In genomic region chr8:45593711-45594110, GRCm38 (mm10) we compare ENCODE assay signal across 25 mouse cellular contexts.
DNase-seq lines count a peak whose midpoint lies in the region; ATAC-seq lines count a peak whose summit lies in the region.
"Had no signal": no experiment of that assay in that cellular context is flagged by ENCODE, and none has a peak within 500 bp of the region (broad histone marks: within the 10 kb centered on the region; RNA-seq: fewer than 3 reads in every experiment).

No protein-coding gene starts in this region.

- 81% methylated on average over 5 of the region's 5 CpGs for whole genome bisulfite sequencing in hindbrain, embryonic 12.5 days

- no peak for ATAC-seq in hindbrain, embryonic 12.5 days (ENCODE audit: low FRiP score)
- no peak for ATAC-seq in monocyte, adult 5-6 weeks (replicated peaks; ENCODE audit: insufficient number of reproducible peaks, low FRiP score, low TSS enrichment, poor library complexity, severe bottlenecking)
- ATAC-seq: forebrain, embryonic 13.5 days; intestine, embryonic 15.5 days had no signal

- intact Hi-C loops in left cerebral cortex, postnatal 14 days (cut with DNase I), result no loop called here

- H3K4me1 ChIP-seq in hindbrain, embryonic 12.5 days, result no peaks in the 10 kb centered on the region
- H3K4me1 ChIP-seq: embryonic facial prominence, embryonic 12.5 days; forebrain, embryonic 13.5 days; megakaryocyte, embryonic 14.5 days; stomach, embryonic 15.5 days had no signal

- H3K9me3 ChIP-seq in hindbrain, embryonic 12.5 days (replicated peaks), result no peaks in the 10 kb centered on the region
- H3K9me3 ChIP-seq: embryonic facial prominence, embryonic 12.5 days; forebrain, embryonic 13.5 days; hindbrain, embryonic 15.5 days; intestine, embryonic 15.5 days; neural tube, embryonic 15.5 days; stomach, embryonic 15.5 days had no signal

- no peak overlapping the region for H3K9ac ChIP-seq in hindbrain, embryonic 12.5 days
- H3K9ac ChIP-seq: embryonic facial prominence, embryonic 12.5 days; forebrain, embryonic 13.5 days; hindbrain, embryonic 15.5 days; intestine, embryonic 15.5 days; neural tube, embryonic 15.5 days; stomach, embryonic 15.5 days had no signal

- no peak overlapping the region for H3K4me3 ChIP-seq in hindbrain, embryonic 12.5 days
- H3K4me3 ChIP-seq: embryonic facial prominence, embryonic 12.5 days; erythroblast, embryonic 14.5 days; forebrain, embryonic 13.5 days; gastrocnemius, adult 2 months; hindbrain, embryonic 15.5 days; intestine, embryonic 15.5 days; megakaryocyte, embryonic 14.5 days; myocyte; neural tube, embryonic 15.5 days; stomach, embryonic 15.5 days had no signal

- DNase-seq in right cerebral cortex, adult 18-20 months, result peak; percentile 90
- no peak for DNase-seq in right cerebral cortex, postnatal 4 days
- peak; percentile 39 to 46 for DNase-seq in frontal cortex, postnatal 25 days (ENCODE audit: low spot score in 2 of 2)
- peak; percentile 69 to 74 for DNase-seq in left cerebral cortex, postnatal 14 days (ENCODE audit: low spot score in 2 of 2)
- no peak for DNase-seq in spleen, postnatal 14 days (ENCODE audit: low spot score in 2 of 2)
- DNase-seq: adrenal gland, adult 8-10 months; cerebellum, adult 9-11 months; gastrocnemius, adult 2 months; heart, adult 18-20 months; heart, postnatal 36 days; kidney, postnatal 36 days; lung, adult 2 months; midbrain, embryonic 14.5 days had no signal

- no peak overlapping the region for H3K4me2 ChIP-seq in hindbrain, embryonic 12.5 days (replicated peaks)
- H3K4me2 ChIP-seq: embryonic facial prominence, embryonic 12.5 days; forebrain, embryonic 13.5 days; hindbrain, embryonic 15.5 days; intestine, embryonic 15.5 days; liver, embryonic 11.5 days; neural tube, embryonic 15.5 days; stomach, embryonic 15.5 days had no signal

- no peaks in the 10 kb centered on the region for H3K36me3 ChIP-seq in hindbrain, embryonic 12.5 days
- H3K36me3 ChIP-seq: embryonic facial prominence, embryonic 12.5 days; hindbrain, embryonic 15.5 days; intestine, embryonic 15.5 days; neural tube, embryonic 15.5 days; stomach, embryonic 15.5 days had no signal

- H3K27ac ChIP-seq in hindbrain, embryonic 12.5 days, result no peak overlapping the region
- H3K27ac ChIP-seq: embryonic facial prominence, embryonic 12.5 days; forebrain, embryonic 13.5 days; gastrocnemius, adult 2 months; hindbrain, embryonic 15.5 days; intestine, embryonic 15.5 days; neural tube, embryonic 15.5 days; stomach, embryonic 15.5 days had no signal

- no peaks in the 10 kb centered on the region for H3K27me3 ChIP-seq in hindbrain, embryonic 12.5 days
- H3K27me3 ChIP-seq: embryonic facial prominence, embryonic 12.5 days; forebrain, embryonic 13.5 days; hindbrain, embryonic 15.5 days; intestine, embryonic 15.5 days; megakaryocyte, embryonic 14.5 days; neural tube, embryonic 15.5 days; stomach, embryonic 15.5 days had no signal

Comparison
In these comparisons a context has a peak if more than half of its experiments do, and no peak if none do; other contexts are left out.
1. DNase-seq: peak in right cerebral cortex, adult 18-20 months (single experiment), frontal cortex, postnatal 25 days (2 of 2) and left cerebral cortex, postnatal 14 days (2 of 2); none in right cerebral cortex, postnatal 4 days (single experiment) and spleen, postnatal 14 days (0 of 2).